Mouse (Mus musculus): ENCODE measurements around the gene Spin2c. TPM values are rescaled to one million over a fixed set of nuclear protein-coding genes. Genes with fewer than 3 reads are reported as not detected.
A peak's percentile ranks its signal among the peaks of the same experiment; 100 is the strongest.

The Spin2c gene
- 5.0 and 5.2 TPM in 2 replicates for polyA plus RNA-seq (2015; fragmentation: Nextera tagmentation; extraction: Ambion mirVana)

- Histone ChIP-seq H3K9ac (peak within 1 kb of the TSS; percentile 50), H3K4me1 (replicated peaks) (no peaks in the 10 kb centered on the region), H3K27ac (no peak within 1 kb of the TSS; the same call in 1 of the 2 replicates), H3K36me3 (no peaks in the 10 kb centered on the region), H3K27me3 (no peaks in the 10 kb centered on the region), H3K9me3 (replicated peaks) (no peaks in the 10 kb centered on the region), H3K4me3 (peak within 1 kb of the TSS; percentile 61), H3K4me2 (peak within 1 kb of the TSS; percentile 73)
- WGBS: 14% methylated on average over 23 of the region's 23 CpGs
- ATAC-seq (replicated peaks; ENCODE audit: insufficient number of reproducible peaks, insufficient read depth, low FRiP score, low read depth): peak; percentile 73; the same call in 1 of the 2 replicates
These were observed at the start of gene Spin2c for GRCm38 (mm10) chrX:153831951-153832561. Spin2c (plus strand) TSS chrX:153832225.

GRCm38 (mm10) chrX:153832606-153833005, 581 bp downstream of the Spin2c start:
- WGBS: 12% methylated on average over 14 of the region's 14 CpGs
- Histone ChIP-seq H3K4me2 (peak overlapping the region; percentile 73), H3K9ac (peak overlapping the region; percentile 50), H3K27me3 (no peaks in the 10 kb centered on the region), H3K36me3 (no peaks in the 10 kb centered on the region), H3K4me3 (peak overlapping the region; percentile 61), H3K9me3 (replicated peaks) (no peaks in the 10 kb centered on the region), H3K4me1 (replicated peaks) (no peaks in the 10 kb centered on the region), H3K27ac (no peak overlapping the region)
- ATAC-seq (replicated peaks; ENCODE audit: insufficient number of reproducible peaks, insufficient read depth, low FRiP score, low read depth): no peak

Other genes starting within 250 kb of the Spin2c start
- gene Kctd12b, start 135.8 kb upstream of the Spin2c start, polyA plus RNA-seq (2015; fragmentation: Nextera tagmentation; extraction: Ambion mirVana): 4.5 and 5.1 TPM in 2 replicates
- gene Nbdy, start 108.6 kb upstream of the Spin2c start, polyA plus RNA-seq (2015; fragmentation: Nextera tagmentation; extraction: Ambion mirVana): 73.7 and 75.6 TPM in 2 replicates
- not detected in 2 replicates for gene Samt1, start 180.4 kb downstream of the Spin2c start, polyA plus RNA-seq (2015; fragmentation: Nextera tagmentation; extraction: Ambion mirVana)
- not detected in 2 replicates for gene 4921511M17Rik, start 201.6 kb downstream of the Spin2c start, polyA plus RNA-seq (2015; fragmentation: Nextera tagmentation; extraction: Ambion mirVana)
- gene Gm10057, start 222.8 kb downstream of the Spin2c start, polyA plus RNA-seq (2015; fragmentation: Nextera tagmentation; extraction: Ambion mirVana): not detected in 2 replicates

Data from heart, embryonic 15.5 days (tissue).